Mouse (Mus musculus) midbrain, embryonic 15.5 days (tissue): ENCODE results near the gene Mrm3. TPM values are rescaled to one million over a fixed set of nuclear protein-coding genes. Genes with fewer than 3 reads are reported as not detected.

Experiments
- ATAC-seq: fragments of 200-750 bp; cut with Nextera tagmentation; replicated peaks from 2 replicates; pipeline ENCODE4 v1.8.0; 2017; ENCODE audit warnings: moderate TSS enrichment
- H3K27ac ChIP-seq: fragments of 300-500 bp; sonication (generic); 2 replicates; pipeline ENCODE4 v1.5.1; 2015; ENCODE audit warnings: mild to moderate bottlenecking, inconsistent platforms
- H3K27me3 ChIP-seq: fragments of 300-500 bp; sonication (generic); replicated peaks from 2 replicates; pipeline ENCODE4 v1.6.1; 2015; ENCODE audit warnings: inconsistent platforms
- H3K36me3 ChIP-seq: fragments of 300-500 bp; sonication (generic); replicated peaks from 2 replicates; pipeline ENCODE4 v1.6.1; 2015; ENCODE audit warnings: inconsistent platforms
- H3K4me1 ChIP-seq: fragments of 300-500 bp; sonication (generic); 2 replicates; pipeline ENCODE4 v1.6.1; 2015; ENCODE audit warnings: inconsistent platforms
- H3K4me2 ChIP-seq: fragments of 300-500 bp; sonication (generic); 2 replicates; pipeline ENCODE4 v1.6.1; 2015; ENCODE audit warnings: inconsistent platforms, mild to moderate bottlenecking, moderate library complexity
- H3K4me3 ChIP-seq: fragments of 300-500 bp; sonication (generic); 2 replicates; pipeline ENCODE4 v1.5.1; 2015; ENCODE audit warnings: mild to moderate bottlenecking, inconsistent platforms
- H3K9ac ChIP-seq: fragments of 300-500 bp; sonication (generic); 2 replicates; pipeline ENCODE4 v1.6.1; 2015; ENCODE audit warnings: mild to moderate bottlenecking, inconsistent platforms
- H3K9me3 ChIP-seq: fragments of 300-500 bp; sonication (generic); 2 replicates; pipeline ENCODE4 v1.6.1; 2016; ENCODE audit warnings: inconsistent platforms
- WGBS: fragments of 180-500 bp; shearing (Covaris S2); methylation state at CpG from one replicate; pipeline ENCODE4 v1.1.7; 2015; ENCODE audit warnings: mixed read lengths; 5-methylcytosine and 5-hydroxymethylcytosine counted together
- polyA plus RNA-seq: library from polyadenylated mRNA; unstranded; fragments of >200 nt; fragmentation: Nextera tagmentation; extraction: Ambion mirVana; gene quantifications from 2 replicates; pipeline ENCODE4 v1.2.1, GENCODE M21; 2015

Mrm3 gene
- polyA plus RNA-seq, 1 experiment from 2014 or later, result 25.8 TPM

DNA sequence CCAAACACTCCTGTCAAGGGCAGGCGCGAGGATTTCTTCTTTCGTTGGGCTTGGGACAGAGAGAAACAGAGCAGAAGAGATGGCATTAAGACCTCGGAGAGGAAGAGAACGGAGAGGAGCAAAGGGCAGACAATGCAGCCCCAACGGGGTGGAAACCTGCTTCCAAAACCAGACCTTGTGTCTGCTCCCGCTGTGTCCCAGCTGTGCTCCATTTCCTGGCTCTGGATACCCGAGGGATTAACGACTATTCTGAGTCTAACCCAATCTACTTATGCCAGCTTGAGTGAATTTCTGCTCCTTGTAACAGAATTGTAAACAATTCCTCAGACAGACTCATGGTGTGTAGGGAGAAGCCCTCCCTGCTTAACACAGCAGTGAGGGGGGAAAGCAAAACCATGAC, 51.3 kb downstream of the Mrm3 start:
- Histone ChIP-seq H3K4me2 (no peak overlapping the region), H3K36me3 (no peaks in the 10 kb centered on the region), H3K9me3 (no peaks in the 10 kb centered on the region), H3K27me3 (no peaks in the 10 kb centered on the region), H3K9ac (no peak overlapping the region), H3K27ac (no peak overlapping the region), H3K4me1 (peaks cover 26% of the 10 kb centered on the region; the same call in 1 of the 2 replicates), H3K4me3 (no peak overlapping the region)
- 10% methylated on average over 9 of the region's 9 CpGs for WGBS
- no peak for ATAC-seq

- H3K27me3 ChIP-seq, result no peaks in the 10 kb centered on the region
- H3K4me2 ChIP-seq, result no peak overlapping the region
- no peak overlapping the region for H3K4me3 ChIP-seq
- no peak overlapping the region for H3K9ac ChIP-seq
- 49% methylated on average over 9 of the region's 9 CpGs for WGBS
- no peak for ATAC-seq
- peaks cover 18% of the 10 kb centered on the region; the same call in 1 of the 2 replicates for H3K4me1 ChIP-seq
- H3K27ac ChIP-seq, result no peak overlapping the region
- H3K9me3 ChIP-seq, result no peaks in the 10 kb centered on the region
- no peaks in the 10 kb centered on the region for H3K36me3 ChIP-seq
Measured at GRCm38 (mm10) chr11:76297252-76297651, 53.7 kb downstream of the Mrm3 start.

DNA sequence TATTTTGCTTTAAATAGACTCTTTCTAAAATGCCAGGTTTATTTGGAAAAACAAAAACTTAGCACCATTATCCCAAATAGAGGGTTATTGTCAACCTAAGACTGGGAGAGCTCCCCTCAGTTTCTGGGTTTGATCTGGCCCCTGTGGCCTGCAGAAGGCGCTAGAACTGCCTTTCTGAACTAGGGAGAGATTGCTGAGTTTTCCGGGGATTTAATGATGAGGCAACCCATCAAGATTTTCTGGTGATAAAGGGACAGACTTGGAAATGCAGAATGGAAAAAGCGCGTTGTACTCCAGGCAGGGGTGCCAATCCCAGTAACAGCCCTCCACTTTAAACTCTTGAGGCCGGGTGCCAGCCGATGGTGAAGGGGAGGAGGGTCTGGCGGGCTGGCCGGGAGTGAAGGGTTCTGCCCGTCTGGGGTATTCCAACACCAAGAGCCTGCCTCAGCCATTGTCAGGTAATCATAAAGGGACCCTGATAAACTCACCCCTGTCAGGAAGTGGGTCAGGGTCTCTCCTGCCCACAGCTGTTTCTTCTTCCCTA, 55.0 kb downstream of the Mrm3 start:
- H3K9ac ChIP-seq, result no peak overlapping the region
- H3K36me3 ChIP-seq, result no peaks in the 10 kb centered on the region
- H3K9me3 ChIP-seq, result no peaks in the 10 kb centered on the region
- WGBS, result 65% methylated on average over 9 of the region's 9 CpGs
- no peak overlapping the region for H3K27ac ChIP-seq
- H3K4me2 ChIP-seq, result no peak overlapping the region
- ATAC-seq, result no peak
- H3K4me3 ChIP-seq, result no peak overlapping the region
- H3K4me1 ChIP-seq, result 0 out of 2 replicates have a peak, but pooled peaks cover 9% of the 10 kb centered on the region
- no peaks in the 10 kb centered on the region for H3K27me3 ChIP-seq

Other genes starting within 250 kb of the Mrm3 start
- 4.8 and 5.5 TPM in 2 replicates for gene 1700016K19Rik, start 243.8 kb upstream of the Mrm3 start, polyA plus RNA-seq
- gene Rflnb, start 215.9 kb upstream of the Mrm3 start, polyA plus RNA-seq, result 10.9 and 11.3 TPM in 2 replicates
- gene Vps53, start 64.1 kb upstream of the Mrm3 start, polyA plus RNA-seq, result 67.8 and 72.0 TPM in 2 replicates
- gene Fam57a, start 64.0 kb upstream of the Mrm3 start, polyA plus RNA-seq, result 23.9 and 27.1 TPM in 2 replicates
- 0.54 and 0.74 TPM in 2 replicates for gene Dbil5, start 26.1 kb upstream of the Mrm3 start, polyA plus RNA-seq
- 13.2 and 15.6 TPM in 2 replicates for gene Gemin4, start 26.1 kb upstream of the Mrm3 start, polyA plus RNA-seq
- 121 and 123 TPM in 2 replicates for gene Glod4, start within 50 bp of the Mrm3 start, polyA plus RNA-seq
- gene Nxn, start 155.4 kb downstream of the Mrm3 start, polyA plus RNA-seq, result 22.3 and 23.1 TPM in 2 replicates
- 103 and 109 TPM in 2 replicates for gene Timm22, start 163.2 kb downstream of the Mrm3 start, polyA plus RNA-seq